Mouse (Mus musculus) MN1 (cell line): ENCODE results near the gene Tardbp.
A peak's percentile ranks its signal among the peaks of the same experiment; 100 is the strongest.

Source experiments
- DNase-seq: peaks from one replicate; pipeline ENCODE4 v3.0.0-alpha.2; 2016; ENCODE audit warnings: low spot score

Tardbp gene

GRCm38 (mm10) chr4:148601871-148602270 lies 24.9 kb downstream of the Tardbp start:
- DNase-seq = no peak

GRCm38 (mm10) chr4:148600316-148600715 lies 26.5 kb downstream of the Tardbp start:
- DNase-seq = no peak

DNA sequence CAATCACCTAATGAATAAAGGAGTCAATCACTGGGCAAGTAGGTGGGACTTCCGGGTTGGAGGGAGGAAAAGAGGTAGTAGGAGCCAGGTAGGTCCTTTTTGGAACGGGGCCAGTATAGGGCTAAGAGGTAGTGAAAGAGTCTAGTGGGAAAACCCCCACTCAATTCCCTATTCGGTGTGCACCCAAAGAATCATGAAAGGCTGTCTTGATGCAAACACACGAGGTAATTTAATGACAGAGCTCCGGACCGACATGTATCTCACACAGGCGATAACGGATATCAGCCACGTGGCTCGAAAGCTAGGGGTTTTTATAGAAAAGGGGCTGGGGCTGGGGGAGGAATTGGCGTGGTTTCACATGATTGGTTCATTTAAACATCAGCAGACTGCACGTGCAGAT lies 28.0 kb downstream of the Tardbp start:
- DNase-seq = no peak

DNA sequence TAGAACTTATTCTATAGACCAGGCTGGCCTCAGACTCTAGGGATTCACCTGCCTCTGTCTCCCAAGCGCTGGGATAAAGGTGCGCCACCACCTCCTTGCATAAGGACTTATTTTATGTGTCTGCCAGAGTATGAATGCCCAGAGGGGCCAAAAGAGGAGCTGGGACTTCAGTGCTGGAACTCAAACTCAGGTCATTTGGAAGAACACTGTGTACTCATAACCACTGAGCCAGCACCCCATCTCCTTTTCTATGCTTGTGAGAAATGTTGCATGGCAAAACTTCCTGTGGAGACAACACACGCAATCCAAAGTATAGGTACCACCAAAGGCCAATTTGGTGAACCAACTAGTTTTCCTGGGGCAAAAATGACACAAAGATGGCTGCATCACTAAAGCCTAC lies 30.1 kb downstream of the Tardbp start:
- no peak for DNase-seq

DNA sequence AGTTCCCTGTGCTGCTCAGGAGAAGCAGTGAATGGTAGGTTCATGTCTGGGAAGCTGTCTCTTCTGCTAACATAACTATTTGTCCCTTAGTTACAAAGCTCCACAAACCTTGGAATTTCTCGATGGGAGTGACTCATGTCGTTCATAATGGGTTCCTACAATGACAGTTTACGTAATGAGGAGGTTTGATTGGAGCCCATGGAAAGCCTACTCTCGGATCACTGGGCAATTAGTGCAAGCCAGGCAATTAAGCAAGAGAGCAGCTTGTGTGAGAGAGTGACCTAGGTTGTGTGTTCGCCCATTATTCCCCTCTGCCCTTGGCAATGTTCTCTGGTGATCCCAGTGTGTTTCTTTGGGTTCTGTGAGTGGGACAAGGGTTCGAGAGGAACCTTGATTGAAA lies 30.9 kb downstream of the Tardbp start:
- DNase-seq = no peak

DNA sequence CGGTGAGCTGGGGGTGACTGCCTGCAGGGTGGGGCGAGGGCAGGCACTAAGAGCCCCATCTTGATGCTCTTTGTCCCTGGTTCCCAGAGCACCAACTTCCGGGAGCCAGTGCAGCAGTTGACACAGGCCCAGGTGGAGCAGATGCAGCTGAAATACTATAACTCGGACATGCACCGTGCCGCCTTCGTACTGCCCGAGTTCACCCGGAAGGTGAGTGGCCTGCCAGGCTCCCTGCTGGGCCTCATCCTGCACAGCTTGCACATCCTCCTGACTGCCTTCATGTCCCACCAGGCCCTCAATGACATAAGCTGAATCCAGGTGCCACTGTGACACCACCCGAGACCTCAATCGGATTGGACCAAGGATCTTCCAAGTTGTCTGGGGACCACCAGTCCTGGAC lies 32.8 kb downstream of the Tardbp start:
- no peak for DNase-seq

- DNase-seq = peak; percentile 44
Observed at GRCm38 (mm10) chr4:148591637-148592380, 35.0 kb downstream of the Tardbp start.

DNA sequence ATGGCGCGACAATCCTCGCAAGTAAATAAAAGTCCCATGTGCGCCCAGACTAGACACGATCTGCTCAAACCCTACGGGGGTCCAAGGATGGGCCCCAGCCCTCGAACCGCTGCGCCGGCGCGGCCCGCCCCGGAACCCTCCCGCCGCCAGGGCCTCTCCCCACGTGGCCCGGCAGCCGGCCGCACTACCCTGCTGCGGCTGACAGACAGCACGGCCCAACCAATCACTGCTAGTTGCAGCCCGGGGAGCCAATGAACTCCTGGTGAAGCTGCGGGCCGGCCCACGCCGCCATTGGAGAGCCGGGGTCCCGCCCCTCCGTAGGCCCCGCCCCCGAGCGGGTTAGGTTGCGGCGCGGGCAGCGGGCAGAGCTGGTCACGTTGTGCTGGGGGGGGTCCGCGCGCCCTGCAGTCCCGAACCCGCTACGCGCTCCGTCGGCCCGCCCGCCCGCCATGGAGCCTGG lies 35.6 kb downstream of the Tardbp start, which contains the start of gene Srm:
Srm (plus strand) TSS at position 333 of the 460 bp plus-strand sequence.
- DNase-seq = peak; percentile 98

DNA sequence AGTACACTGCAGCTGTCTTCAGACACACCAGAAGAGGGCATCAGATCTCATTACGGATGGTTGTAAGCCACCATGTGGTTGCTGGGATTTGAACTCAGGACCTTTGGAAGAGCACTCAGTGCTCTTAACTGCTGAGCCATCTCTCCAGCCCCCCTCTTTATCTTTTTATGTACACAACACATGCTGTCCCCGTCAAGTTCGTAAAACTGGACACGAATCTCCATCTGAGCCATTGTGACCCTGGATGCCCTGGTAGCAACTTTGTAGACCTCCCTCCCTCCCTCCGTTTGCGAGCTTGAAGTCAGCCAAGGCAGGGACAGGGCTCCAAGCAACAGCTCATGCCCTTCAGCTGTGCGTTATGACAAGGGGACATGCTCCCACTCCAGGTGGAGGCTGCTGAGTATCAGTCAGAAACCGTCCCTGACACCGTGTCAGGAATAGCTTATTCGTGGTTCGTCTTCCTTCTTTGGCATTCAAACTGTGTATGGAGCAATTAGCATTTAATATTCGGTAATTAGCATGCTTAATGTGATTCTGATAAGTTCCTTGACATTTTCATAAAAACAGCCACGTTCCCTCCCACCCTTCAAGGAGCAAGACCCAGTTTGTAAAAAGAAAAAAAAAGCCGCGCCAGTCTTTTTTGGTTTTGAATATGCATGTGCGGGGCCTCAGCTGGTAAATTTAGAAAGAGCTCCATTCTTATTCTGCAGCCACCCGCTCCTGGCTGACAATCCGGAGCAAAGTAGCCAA lies 36.2 kb downstream of the Tardbp start:
- DNase-seq = peak; percentile 49

GRCm38 (mm10) chr4:148589565-148589964 lies 37.3 kb downstream of the Tardbp start:
- no peak for DNase-seq

DNA sequence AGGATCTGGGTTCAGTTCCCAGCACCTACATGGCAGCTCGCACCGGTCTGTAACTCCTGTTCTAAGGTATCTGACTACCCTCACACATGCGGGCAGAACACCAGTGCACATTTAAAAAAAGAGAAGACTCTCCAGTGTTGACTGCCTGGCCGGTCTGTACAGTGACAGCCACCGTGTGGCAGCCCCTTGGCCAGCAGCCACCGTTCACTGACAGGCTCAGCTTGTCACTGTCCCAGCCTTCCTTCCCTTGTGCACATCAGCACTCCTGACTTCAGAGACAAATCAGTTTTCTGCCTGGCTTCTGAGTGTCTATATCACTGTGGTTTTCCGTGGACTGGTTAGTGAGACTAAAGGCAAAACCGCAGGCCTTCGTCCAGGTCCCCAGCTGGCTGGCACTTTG lies 38.0 kb downstream of the Tardbp start:
- peak; percentile 28 for DNase-seq

- DNase-seq = no peak
Observed at GRCm38 (mm10) chr4:148586648-148587047, 40.2 kb downstream of the Tardbp start.

DNA sequence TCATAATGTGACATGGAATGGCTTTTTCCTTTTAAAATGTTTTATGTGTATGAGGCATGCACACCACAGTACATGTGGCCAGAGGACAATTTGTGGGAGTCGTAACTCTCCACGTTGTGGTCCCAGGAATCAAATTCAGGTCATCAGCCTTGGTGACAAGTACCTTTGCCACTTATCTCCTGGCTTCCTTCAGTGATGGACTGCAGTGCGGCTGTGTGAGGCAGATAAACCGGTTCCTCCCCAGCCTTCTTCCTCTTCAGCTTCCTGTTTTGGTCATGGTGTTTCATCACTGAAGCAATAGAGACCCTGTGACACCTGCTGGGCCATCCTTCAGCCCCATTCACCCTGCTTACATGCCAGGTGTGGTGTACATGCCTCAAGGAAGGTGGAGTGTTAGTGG lies 43.6 kb downstream of the Tardbp start:
- no peak for DNase-seq

DNA sequence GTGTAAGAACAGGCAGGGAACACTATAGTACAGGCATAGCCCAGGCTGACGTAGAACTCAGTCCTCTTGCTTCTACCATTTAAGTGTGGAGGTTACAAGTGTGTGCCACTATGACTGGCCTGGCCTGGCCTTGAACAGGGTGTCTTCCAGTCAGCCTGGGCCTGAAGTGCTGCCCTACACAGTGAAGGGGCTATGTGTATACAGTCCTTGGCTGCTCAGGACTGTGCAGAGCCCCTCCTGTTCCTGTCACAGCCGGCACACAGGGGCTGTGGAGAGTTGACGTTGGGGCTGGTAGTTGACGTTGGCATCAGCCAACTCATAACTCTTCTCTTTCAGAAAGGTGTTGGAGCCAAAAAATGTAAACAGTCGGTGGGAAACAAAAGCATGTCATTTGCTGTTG lies 45.4 kb downstream of the Tardbp start:
- DNase-seq = no peak

DNA sequence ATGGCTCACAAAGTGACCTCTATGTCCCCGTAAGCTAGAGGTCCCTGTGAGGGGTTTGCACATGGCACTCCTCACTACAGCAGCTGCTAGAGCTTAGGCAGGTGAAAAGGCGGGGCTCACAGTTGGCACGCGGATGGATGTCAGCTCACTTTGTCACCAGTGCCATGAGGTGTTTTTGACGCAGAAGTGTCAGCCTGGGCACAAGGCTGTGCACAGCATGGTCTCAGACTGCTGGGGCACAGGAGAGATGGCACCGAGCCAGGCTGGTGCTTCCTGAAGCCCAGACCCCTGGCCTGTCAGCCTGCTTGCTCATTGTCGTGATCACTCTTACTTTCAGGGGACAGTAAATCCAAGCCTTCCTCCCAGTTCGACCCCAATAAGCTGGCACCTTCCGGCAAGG lies 46.1 kb downstream of the Tardbp start:
- DNase-seq = no peak

DNA sequence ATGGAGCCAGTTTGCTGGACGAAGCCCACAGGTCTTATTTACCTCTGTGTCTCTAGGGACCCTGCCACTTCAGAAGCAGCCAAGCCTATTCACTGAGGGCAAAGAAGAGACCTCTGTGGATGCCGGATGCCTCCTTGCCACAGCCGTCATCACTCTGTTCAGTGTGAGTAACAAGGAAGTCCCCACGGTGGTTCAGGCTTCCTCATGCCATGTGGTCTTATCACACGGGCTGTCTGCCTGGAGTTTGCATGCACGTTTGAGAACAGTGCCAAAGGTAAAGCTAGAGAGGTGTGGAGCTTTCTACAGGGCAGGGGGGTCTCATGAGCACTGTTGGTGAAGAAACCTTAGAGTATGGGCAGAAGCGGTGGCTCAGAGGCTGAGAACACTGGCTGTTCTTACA lies 53.6 kb downstream of the Tardbp start:
- no peak for DNase-seq

DNA sequence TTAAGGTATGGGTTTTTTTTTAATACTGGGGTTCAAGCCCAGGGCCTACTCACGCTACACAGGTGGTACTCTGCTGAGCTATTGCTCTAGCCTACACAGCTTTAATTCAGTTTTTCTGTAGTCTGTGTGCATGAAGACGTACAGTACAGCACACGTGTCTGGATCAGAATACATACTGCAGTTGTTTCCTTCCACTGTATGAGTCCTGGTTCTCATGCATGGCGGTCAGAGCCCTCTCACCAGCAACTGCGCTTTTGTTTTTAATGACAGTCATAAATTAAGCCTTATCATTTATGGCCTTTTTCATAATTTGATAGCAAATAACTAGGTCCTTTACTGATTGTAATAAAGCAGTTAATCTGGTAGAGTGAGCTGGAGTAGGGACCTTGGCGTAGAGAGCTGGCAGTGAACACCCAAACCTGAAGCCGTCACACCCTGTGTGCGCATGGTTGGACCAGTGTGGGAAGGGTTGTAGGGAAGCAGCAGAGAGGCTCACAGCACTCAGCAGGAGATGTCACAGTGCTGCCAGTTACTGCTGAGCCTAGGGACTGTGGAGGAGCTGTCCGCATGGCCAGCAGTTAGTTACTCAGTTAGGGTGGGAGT lies 56.0 kb downstream of the Tardbp start:
- DNase-seq = no peak

- DNase-seq = no peak
Observed at GRCm38 (mm10) chr4:148570138-148570537, 56.7 kb downstream of the Tardbp start.

DNA sequence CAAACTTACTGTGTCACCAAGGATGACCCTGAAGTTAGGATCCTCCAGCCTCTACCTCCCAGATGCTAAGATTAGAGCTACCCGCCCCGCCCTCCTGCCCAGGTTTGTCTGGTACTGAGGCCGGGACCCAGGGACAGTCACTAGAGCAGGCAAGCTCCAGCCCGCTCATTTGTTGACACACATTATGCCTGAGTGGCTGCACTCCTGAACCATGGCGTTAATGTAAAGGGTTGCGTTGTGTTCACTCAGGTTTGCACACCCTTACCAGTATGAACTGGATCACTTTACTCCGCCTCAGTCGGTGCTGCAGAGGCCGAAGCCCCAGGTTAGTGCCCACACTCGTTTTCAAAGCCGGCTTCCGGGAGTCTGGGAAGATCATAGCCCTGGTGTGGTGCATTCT lies 63.2 kb downstream of the Tardbp start:
- DNase-seq = no peak

- no peak for DNase-seq
Observed at GRCm38 (mm10) chr4:148562676-148563075, 64.1 kb downstream of the Tardbp start.
